Mouse (Mus musculus) ES-E14 (cell line): Measurements from ENCODE around the gene Ush2a. TPM values are rescaled to one million over a fixed set of nuclear protein-coding genes. Genes with fewer than 3 reads are reported as not detected.

Experiments used
- DNase-seq: peaks from one replicate; pipeline ENCODE4 v3.0.0-alpha.2; 2013; ENCODE audit warnings: low read depth, low spot score
- H3K27ac ChIP-seq: 2 replicates; pipeline ENCODE4 v1.5.1; 2012; ENCODE audit warnings: low read depth, mild to moderate bottlenecking, low read length, moderate library complexity, mixed read lengths; ENCODE audit not compliant: poor library complexity, insufficient read depth, severe bottlenecking
- H3K36me3 ChIP-seq: 2 replicates; pipeline ENCODE4 v1.6.1; 2012; ENCODE audit warnings: mild to moderate bottlenecking, low read length, moderate library complexity, mixed read lengths; ENCODE audit not compliant: control insufficient read depth, poor library complexity, insufficient read depth, severe bottlenecking
- H3K4me1 ChIP-seq, 2 experiments: fragments of 150-350 bp in 1 of 2; sonication (generic) in 1 of 2; 2 replicates each; pipeline ENCODE4 v1.6.1; 2012; ENCODE audit warnings: low read length in 2 of 2, mild to moderate bottlenecking in 1 of 2, mixed read lengths in 1 of 2; ENCODE audit not compliant: control insufficient read depth in 2 of 2, insufficient read depth in 2 of 2, poor library complexity in 1 of 2
- H3K4me3 ChIP-seq, 2 experiments: fragments of 150-350 bp in 1 of 2; sonication (generic) in 1 of 2; 2 replicates each; pipeline ENCODE4 v1.5.1; 2012; ENCODE audit warnings: low read length in 2 of 2, low read depth in 1 of 2, mild to moderate bottlenecking in 1 of 2, mixed read lengths in 1 of 2; ENCODE audit not compliant: insufficient read depth in 1 of 2, poor library complexity in 1 of 2, severe bottlenecking in 1 of 2
- H3K9ac ChIP-seq: 2 replicates; pipeline ENCODE4 v1.6.1; 2012; ENCODE audit warnings: low read depth, mild to moderate bottlenecking, low read length, mixed read lengths; ENCODE audit not compliant: poor library complexity, insufficient read depth, severe bottlenecking
- H3K9me3 ChIP-seq: fragments of 150-350 bp; sonication (generic); 2 replicates; pipeline ENCODE4 v1.6.1; 2012; ENCODE audit warnings: low read depth, mild to moderate bottlenecking, low read length; ENCODE audit not compliant: control insufficient read depth, insufficient read depth
- CHD2 ChIP-seq: IDR thresholded peaks from 2 replicates; pipeline ENCODE4 v1.6.1; 2014; ENCODE audit warnings: mild to moderate bottlenecking, low read depth, low read length, inconsistent platforms
- HCFC1 ChIP-seq: IDR thresholded peaks from 2 replicates; pipeline ENCODE4 v1.6.1; 2012; ENCODE audit warnings: low read length, inconsistent platforms, borderline replicate concordance; ENCODE audit not compliant: insufficient read depth
- MAFK ChIP-seq: IDR thresholded peaks from 2 replicates; pipeline ENCODE4 v1.6.1; 2014; ENCODE audit warnings: mild to moderate bottlenecking, low read depth, low read length, inconsistent platforms; ENCODE audit not compliant: insufficient read depth
- ZC3H11A ChIP-seq: IDR thresholded peaks from 2 replicates; pipeline ENCODE4 v1.6.1; 2012; ENCODE audit warnings: low read depth, mild to moderate bottlenecking, inconsistent platforms, low read length, borderline replicate concordance
- ZNF384 ChIP-seq: IDR thresholded peaks from 2 replicates; pipeline ENCODE4 v1.6.1; 2012; ENCODE audit warnings: low read depth, low read length, inconsistent platforms
- in situ Hi-C, 2 experiments: fragments of 600-800 bp; cut with MboI; formaldehyde crosslinking; loops; one replicate each; pipeline ENCODE4 v1.15.1; 2025; ENCODE audit warnings: low sequenced_read_pairs in 2 of 2, inconsistent platforms in 1 of 2; ENCODE audit not compliant: unreplicated experiment in 2 of 2
- total RNA-seq: library from RNA; depleted of rRNA; stranded (reverse); fragments of 300-350 nt; gene quantifications from 2 replicates; pipeline ENCODE4 v1.2.3, GENCODE M21; 2012

Ush2a gene
- total RNA-seq, 1 experiment = 0.22 TPM

- no peak overlapping the region for H3K9ac ChIP-seq
- no peaks in the 10 kb centered on the region for H3K9me3 ChIP-seq
- in situ Hi-C loops = no loop called here
- no peak overlapping the region for H3K4me3 ChIP-seq
- DNase-seq = no peak
- H3K4me1 ChIP-seq = no peaks in the 10 kb centered on the region
- H3K27ac ChIP-seq = no peak overlapping the region
- no peaks in the 10 kb centered on the region for H3K36me3 ChIP-seq
- TF ChIP-seq CHD2 = no peak
- TF ChIP-seq HCFC1 = no peak
- no peak for TF ChIP-seq MAFK
- no peak for TF ChIP-seq ZC3H11A
- no peak for TF ChIP-seq ZNF384
Observed at GRCm38 (mm10) chr1:188539621-188540020, 277.8 kb downstream of the Ush2a start.

GRCm38 (mm10) chr1:188541492-188541891 lies 279.7 kb downstream of the Ush2a start:
- no peak for DNase-seq
- in situ Hi-C loops = no loop called here
- Histone ChIP-seq H3K4me1 (no peaks in the 10 kb centered on the region), H3K27ac (no peak overlapping the region), H3K9ac (no peak overlapping the region), H3K36me3 (no peaks in the 10 kb centered on the region), H3K9me3 (no peaks in the 10 kb centered on the region), H3K4me3 (no peak overlapping the region)
- no peak for TF ChIP-seq ZNF384
- TF ChIP-seq MAFK = no peak
- TF ChIP-seq HCFC1 = no peak
- TF ChIP-seq CHD2 = no peak
- TF ChIP-seq ZC3H11A = no peak

GRCm38 (mm10) chr1:188543364-188543763 lies 281.5 kb downstream of the Ush2a start:
- DNase-seq = peak; percentile 29
- Histone ChIP-seq H3K4me3 (no peak overlapping the region), H3K9ac (no peak overlapping the region), H3K9me3 (no peaks in the 10 kb centered on the region), H3K36me3 (no peaks in the 10 kb centered on the region), H3K4me1 (no peaks in the 10 kb centered on the region), H3K27ac (no peak overlapping the region)
- in situ Hi-C loops = no loop called here
- TF ChIP-seq MAFK = no peak
- peak; percentile 31; the same call in 1 of the 2 replicates for TF ChIP-seq ZC3H11A

- TF ChIP-seq ZC3H11A = no peak
- no peak for TF ChIP-seq ZNF384
- no peak for TF ChIP-seq MAFK
- TF ChIP-seq CHD2 = no peak
- no peak for TF ChIP-seq HCFC1
- Histone ChIP-seq H3K27ac (no peak overlapping the region), H3K9me3 (no peaks in the 10 kb centered on the region), H3K9ac (no peak overlapping the region), H3K4me1 (no peaks in the 10 kb centered on the region), H3K4me3 (no peak overlapping the region), H3K36me3 (no peaks in the 10 kb centered on the region)
- in situ Hi-C loops = no loop called here
- no peak for DNase-seq
Observed at GRCm38 (mm10) chr1:188549686-188550085, 287.9 kb downstream of the Ush2a start.

- H3K4me1 ChIP-seq = no peaks in the 10 kb centered on the region
- H3K36me3 ChIP-seq = no peaks in the 10 kb centered on the region
- H3K4me3 ChIP-seq = no peak overlapping the region
- in situ Hi-C loops = no loop called here
- no peak for DNase-seq
- H3K9ac ChIP-seq = no peak overlapping the region
- H3K27ac ChIP-seq = no peak overlapping the region
- TF ChIP-seq ZC3H11A (no peak), HCFC1 (no peak), MAFK (no peak), ZNF384 (no peak), CHD2 (no peak)
- no peaks in the 10 kb centered on the region for H3K9me3 ChIP-seq
Observed at GRCm38 (mm10) chr1:188551802-188552201, 290.0 kb downstream of the Ush2a start.
